Mouse (Mus musculus): ENCODE measurements around the gene Map4k2.
A peak's percentile ranks its signal among the peaks of the same experiment; 100 is the strongest.
"Not testable (repeated sequence)": the region's sequence is repeated elsewhere in the genome, so short reads cannot be mapped to it uniquely, and the experiment has no call there.

Gene Map4k2

DNA sequence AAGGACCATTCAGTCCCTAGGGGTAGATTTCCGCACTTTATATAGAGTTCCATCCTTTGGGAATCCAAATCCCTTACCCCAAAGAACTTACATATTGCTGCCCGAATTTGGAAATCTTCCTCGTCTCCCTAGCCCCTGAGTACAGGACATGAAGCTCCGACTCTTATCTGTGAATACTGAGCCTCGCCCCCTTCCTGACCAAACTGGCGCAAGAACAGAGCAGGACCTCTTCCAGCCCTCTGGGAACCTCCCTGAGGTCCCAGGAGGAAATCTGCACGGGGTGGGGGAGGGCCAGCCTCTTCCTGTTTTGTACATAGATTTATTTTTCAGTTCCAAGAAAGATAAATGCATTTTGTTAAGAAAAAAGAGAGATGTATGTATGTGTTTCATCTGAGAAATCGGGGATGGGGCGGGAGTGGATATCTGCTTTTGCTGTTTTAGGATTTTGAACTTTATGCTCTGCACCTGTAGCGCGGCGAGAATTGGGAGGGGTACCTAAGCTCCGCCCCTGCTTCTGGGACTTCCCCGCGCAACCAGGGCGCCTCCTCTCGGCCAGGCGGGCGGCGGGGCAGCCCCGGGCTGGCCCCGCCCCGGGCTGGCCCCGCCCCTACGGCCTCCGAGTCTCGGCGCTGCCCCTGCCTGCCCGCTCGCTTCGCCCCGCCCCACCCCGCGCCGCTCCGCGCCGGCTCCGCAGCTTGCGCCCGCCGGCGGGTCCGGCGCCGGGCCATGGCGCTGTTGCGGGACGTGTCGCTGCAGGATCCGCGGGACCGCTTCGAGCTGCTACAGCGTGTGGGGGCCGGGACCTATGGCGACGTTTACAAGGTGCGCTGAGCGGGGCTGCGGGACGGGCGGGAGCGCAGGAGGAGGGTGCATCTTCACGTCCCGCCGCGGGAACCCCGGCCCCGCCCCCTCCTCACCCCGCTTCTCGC is at the start of gene Map4k2:
Gene Map4k2, plus strand, starts transcription at position 612 of the 929 bp plus-strand sequence.
- DNase-seq (ENCODE audit: inconsistent ontology term), result peak; percentile 89

DNA sequence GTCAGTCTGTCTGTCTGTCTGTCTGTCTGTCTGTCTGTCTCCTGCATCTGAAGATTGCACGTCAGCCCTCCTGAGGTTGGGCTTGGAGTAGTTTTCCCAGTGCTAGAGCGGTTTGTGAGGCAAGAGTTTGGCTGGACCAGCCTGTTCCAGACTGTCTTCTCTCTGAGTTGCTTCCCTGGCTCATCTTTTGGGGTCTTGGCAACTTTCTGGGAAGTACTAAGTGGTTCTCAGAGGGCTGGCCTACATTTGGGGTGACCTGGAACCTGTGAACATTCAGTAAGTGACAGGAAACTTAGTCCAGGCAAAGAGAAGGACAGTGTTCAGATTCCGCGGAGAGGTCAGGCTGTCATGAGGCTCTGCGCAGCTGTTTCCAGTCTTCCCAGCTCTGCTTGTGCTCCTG is 48.7 kb upstream of the Map4k2 start:
- DNase-seq (ENCODE audit: inconsistent ontology term), result no peak

DNA sequence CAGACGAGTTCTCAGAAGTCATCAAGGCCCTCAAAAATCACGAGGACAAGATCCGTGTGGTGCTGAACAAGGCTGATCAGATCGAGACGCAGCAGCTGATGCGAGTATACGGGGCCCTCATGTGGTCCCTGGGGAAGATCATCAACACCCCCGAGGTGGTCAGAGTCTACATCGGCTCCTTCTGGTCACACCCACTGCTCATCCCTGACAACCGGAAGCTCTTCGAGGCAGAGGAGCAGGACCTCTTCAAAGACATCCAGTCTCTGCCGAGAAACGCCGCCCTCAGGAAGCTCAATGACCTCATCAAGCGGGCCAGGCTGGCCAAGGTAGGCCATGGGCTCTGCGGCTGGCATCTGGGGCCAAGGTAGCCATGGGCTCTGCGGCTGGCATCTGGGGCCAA is 46.6 kb upstream of the Map4k2 start:
- no peak for DNase-seq (ENCODE audit: inconsistent ontology term)

DNA sequence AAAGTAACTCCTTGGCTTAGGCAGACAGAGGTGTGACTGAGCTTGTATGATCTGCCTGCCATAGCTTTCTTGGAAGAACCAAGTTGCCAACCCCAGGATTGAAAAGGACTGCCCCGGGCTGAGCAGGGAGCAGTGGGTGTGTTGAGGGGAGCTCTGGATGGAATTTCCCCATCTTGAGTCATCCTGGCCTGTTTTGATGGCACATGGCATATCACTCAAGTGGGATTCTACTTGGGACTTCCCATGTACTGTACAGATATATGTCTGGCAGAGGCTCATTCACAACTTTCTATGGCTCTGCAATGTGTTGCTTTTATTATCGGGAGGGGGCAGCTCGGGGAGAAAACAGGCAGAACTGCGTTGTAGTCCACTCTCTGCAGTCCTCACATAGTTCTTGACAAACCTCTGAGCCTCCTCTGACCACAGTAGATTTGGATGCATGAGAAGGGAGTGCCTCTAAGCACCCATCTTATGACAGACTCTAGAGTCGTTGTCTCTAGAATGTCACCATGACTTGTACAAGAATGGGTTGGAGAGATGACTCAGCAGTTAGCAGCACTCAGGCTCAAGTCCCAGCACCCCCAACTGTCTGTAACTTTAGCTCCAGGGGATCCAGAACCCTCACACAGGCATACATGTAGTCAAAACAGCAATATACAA is 44.3 kb upstream of the Map4k2 start:
- peak; percentile 26 for DNase-seq (ENCODE audit: inconsistent ontology term)

DNA sequence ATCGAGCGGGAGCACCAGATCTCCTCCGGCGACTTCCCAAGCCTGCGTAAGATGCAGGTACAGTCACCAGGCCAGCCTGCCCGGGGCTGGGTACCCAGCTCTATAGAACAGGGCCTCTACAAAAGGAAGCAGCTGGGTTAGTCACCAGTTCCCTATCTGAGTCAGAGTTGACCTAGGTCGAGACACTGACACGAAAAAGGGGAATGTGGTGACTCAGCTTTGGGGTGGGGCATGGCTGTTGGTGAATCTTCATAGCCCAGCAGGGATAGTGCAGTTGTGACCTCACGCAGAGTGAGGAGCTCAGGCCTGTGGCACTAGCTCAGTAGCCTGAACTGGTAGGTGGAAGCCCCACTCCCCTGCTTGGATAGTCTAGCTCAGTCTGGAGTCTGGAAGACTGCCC is 43.3 kb upstream of the Map4k2 start:
- peak; percentile 93 for DNase-seq (ENCODE audit: inconsistent ontology term)

DNA sequence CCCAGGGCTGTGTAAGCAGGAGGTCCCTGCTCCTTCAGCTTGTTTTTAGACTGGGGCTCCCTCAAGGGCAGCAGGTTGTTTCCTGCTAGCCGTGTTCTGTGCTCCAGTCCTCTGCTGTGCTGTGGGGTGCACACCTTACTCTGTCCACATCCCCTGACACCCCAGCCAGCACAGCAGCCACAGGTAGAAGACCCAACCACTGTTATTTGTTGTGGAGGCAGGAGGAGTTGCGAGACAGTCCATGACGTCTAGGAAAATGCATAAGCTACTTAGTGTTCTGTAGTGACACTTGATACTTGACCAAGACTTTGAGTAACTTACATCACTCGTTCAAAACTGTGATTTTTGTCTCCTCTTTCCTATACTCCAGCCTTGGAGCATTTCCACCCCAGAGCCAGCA is 41.9 kb upstream of the Map4k2 start:
- no peak for DNase-seq (ENCODE audit: inconsistent ontology term)

DNA sequence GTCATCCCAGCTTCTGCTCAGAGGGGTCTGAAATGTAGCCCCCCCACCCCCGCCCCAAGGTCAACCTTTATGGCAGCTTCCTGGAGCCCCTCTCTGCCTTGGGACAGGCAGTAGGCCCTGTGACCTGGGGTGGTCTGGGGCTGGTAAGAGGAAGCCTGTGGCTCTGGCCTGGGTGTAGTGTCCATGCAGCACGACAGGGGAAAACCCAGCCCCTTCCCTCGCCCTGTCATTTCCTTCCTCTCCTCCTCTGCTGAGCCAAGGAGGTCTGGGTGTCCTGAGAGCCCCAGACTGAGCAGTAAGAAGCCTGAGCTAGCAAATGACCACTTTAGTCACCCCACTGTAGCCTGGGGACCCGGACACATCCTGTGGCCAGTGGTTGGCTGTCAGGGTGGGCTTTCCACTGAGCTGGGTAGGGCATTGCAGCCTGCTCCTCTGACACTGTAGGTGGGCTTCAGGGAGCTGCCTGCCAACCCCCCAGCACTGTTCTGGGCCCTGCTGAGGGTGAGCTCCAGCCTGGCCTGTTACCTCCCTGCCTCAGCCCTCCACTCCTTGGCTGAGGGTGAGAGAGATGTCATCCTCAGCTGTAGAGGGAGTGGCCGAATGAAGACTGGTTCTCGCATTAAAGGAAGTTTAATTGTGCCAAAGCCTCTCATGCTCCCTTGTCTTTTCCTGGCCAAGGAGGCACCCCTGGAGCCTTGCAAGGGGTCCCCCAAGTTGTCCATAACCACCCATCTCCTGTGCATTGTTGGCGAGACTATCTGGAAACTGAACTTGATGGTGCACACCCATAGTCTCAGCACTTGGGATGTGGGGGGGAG is 41.3 kb upstream of the Map4k2 start:
- no peak for DNase-seq (ENCODE audit: inconsistent ontology term)

DNA sequence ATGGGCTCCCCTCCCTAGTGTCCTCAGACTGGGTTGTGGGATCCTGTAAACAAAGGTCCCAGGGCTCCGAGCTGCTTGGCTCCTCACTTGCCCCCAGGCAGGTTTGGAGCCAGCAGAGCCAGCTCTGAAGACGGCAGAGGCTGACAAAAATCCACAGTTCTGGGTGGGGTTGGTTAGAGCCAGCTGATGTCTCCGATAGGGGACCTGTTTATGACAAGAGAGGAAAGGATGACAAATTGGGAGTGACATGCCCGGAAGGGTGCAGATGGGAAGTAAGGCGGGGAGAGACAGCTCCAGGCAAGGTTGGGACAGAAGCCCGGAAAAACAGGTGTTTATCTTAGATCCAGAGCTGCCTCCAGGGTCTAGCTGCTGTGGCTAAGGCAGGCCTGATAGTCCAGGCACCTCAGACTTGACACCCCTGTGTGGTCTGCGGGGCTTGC is 40.5 kb upstream of the Map4k2 start:
- no peak for DNase-seq (ENCODE audit: inconsistent ontology term)

DNA sequence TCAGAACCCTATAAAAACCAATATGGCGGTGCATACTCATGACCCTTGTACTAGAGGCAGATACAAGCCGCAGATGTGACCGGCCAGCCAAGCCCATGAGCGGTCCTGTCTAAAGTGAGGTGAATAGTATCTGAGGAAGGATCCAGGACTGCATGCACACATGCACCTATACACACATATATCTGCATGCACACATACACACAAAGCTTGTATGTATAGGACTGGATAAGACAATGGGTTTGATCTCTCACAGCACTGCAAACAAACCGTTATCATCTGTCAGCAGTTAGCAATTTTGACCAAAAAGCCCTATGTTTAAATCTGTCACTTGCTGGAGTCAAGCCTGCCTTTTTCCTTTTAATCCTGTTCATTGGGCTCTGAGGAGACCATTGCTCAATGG is 38.8 kb upstream of the Map4k2 start:
- no peak for DNase-seq (ENCODE audit: inconsistent ontology term)

DNA sequence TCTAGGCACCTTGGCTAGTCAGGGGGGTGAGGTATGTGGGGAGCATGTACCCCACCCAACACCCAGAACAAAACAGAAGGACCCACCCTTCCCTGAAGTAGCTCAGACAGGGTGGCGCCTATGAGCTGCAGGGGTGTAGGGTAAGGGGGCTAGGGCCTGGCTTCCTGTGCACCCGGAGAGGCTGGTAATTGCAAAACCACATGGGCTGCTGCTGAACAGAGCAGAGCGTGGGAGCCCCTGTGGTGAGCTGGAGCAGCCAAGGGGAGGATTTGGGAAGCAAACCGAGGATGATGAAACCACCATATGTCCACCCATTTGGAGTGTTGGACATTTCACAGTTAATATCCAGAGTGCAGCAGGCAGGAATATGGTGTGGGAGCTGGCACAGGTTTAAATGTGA is 38.4 kb upstream of the Map4k2 start:
- no peak for DNase-seq (ENCODE audit: inconsistent ontology term)

DNA sequence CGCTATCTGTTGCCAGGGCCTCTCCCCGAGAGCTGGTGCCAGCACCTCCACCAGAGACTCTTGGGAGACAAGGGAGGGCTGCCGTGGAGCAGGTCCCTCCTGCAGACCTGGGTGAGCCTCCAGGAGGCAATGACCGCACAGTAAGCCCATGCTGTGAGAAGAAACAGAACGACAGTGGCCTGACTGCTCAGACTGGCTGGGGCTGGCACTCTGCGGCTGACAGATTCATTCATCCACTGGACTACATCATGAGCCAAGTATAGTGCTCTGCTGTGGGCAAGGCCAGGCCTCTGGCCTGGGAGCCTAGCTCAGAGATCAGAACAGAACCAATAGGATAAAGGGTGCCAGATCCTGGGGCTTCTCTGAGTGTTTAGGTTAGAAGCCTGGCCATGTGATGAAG is 37.1 kb upstream of the Map4k2 start:
- no peak for DNase-seq (ENCODE audit: inconsistent ontology term)

DNA sequence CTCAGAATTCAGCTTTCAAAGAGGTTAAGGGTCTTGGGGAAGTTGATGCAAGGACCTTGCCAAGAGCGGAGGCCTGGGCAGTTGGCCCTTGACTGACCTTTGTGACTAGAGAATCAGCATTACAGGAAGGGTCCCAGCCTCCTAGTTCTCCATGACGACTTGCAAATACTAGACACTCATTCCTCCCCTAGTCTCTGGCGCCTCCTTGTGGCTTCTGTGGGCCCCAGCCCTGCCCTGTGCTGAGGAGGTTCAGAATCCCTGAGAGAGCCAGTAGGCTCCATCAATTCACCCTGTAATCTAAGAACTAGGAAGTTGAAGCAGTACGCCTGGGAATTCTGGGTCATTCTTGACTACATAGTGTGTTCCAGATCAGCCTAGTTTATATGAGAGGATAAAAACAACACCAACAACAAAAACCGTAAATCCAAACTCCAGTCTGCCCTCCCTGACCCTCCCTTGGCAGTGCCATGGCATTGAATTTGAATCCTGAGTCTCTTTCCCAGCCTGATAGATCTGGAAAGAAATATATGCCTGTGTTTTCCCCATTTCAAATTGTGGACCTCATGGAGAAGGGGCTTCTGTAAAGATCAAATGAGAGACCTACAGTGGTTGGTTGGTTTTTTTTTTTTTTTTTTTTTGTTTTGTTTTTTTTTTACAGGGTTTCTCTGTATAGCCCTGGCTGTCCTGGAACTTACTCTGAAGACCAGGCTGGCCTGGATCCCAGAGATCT is 36.0 kb upstream of the Map4k2 start:
- DNase-seq (ENCODE audit: inconsistent ontology term), result peak; percentile 92

DNA sequence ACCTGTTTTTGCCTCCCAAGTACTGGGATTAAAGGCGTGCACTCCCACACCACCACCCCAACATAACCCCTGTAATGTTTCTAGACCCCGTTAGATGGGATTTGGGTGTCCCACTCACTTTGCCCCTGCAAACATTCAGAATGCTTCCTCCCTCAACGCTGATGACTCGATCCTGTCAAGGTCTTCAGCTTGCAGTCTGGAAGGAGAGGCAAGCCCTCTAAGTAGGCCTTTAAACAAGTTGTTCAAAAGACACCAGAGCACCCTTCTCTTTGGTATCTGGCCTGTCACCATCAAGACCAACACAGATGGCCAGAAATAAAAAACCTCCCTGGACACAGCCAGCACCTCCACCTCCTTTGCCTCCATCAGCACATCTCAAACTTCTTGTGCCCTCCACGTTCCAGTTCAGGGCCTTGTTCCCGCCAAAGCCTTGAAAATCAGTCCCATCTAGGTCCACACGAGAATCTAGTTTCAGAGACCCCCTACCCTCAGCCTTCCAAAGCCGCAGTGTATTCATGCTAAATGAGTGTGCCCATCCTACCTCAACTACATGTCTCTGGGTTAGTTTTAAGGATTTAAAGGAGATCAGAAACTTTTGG is 35.3 kb upstream of the Map4k2 start:
- DNase-seq (ENCODE audit: inconsistent ontology term), result no peak

DNA sequence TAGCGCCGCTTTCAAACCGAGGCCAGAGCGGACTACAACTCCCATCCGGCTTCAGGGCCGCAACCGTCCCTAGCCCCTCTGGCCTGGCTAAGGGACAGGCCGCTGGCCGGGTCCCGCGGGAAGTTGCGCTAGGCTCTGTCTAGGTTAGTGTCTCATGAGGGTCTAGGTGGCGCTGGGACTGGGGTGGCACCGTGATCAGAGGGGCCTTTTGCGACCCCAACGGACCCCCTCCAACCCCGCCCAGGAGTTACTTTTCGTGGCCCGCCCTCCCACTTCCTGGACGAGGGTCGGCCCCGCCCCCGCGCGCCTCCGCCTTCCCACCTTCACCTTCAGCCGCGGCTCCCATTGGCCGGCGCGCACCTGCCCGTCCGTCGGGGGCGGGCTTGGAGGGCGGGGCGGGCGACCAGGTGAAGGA is 34.8 kb upstream of the Map4k2 start, which contains the start of gene Cdc42bpg:
Gene Cdc42bpg, plus strand, starts transcription at position 320 of the 415 bp plus-strand sequence.
- DNase-seq (ENCODE audit: inconsistent ontology term), result peak; percentile 90

DNA sequence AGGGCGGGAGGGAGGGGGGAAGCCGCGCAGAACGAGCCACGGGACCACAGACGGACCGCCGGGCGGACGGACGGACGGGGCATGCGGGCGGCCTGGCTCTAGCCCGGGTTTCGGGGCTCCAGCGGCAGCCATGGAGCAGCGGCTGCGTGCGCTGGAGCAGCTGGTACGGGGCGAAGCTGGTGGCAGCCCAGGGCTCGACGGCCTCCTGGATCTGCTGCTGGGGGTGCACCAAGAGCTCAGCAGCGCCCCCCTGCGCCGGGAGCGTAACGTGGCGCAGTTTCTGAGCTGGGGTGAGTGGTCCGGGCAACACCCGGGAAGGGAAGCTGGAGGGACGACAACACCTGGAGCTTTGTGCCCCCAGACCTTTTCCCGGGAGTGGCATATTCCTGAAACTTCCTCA is 34.3 kb upstream of the Map4k2 start:
- peak; percentile 87 for DNase-seq (ENCODE audit: inconsistent ontology term)

DNA sequence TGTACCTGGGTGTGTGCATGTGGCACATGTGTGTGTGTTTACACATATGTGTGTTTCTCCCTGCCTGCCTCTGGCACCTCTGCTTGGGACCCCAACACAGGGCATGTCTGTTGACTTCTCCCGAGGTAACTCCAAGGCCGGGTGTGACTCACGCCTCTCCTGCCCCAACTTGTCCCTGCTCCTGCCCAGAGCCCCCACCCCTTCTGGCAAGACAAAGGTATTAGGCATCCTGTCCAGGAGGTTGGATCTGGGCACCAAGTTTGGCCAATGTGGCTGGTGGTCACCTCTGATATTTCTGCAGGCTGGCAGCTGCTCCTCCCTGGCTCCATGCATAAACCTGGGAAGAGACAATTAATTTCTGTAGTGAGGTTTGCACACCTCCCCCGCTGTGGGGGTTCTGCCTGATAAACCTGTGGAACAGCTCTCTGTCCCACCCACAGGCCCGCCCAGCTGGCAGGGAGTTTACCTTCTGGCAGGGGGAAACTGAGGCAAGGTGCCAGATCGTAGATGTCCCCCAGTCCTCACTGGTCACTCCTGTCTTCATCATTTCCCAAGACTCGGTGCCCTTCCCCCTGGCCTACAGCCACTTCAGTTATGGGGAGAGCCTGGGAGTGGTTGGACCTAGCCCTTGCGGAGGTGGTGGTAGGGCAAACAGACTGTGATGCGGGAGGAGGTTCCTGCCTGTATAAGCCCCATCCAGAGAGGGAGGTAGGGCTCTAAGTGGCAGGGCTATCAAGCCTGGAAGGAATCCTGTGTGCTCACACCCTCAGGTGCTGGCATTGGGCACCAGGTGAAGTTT is 33.0 kb upstream of the Map4k2 start:
- DNase-seq (ENCODE audit: inconsistent ontology term), result peak; percentile 19

DNA sequence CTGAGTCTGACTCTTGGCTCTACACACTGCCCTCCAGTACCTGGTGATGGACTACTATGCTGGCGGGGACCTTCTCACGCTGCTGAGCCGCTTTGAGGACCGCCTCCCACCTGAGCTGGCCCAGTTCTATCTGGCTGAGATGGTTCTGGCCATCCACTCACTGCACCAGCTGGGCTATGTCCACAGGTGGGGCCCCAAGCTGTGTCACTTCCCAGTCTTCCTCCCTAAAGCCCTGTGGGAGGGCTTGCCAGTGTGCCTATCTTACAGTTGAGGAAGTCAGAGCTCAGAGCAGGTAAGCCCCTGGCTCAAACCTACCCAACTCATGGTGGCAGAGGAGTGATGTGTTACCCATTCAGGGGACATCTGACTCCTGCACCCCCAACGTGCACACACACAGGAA is 30.8 kb upstream of the Map4k2 start:
- DNase-seq (ENCODE audit: inconsistent ontology term), result no peak

DNA sequence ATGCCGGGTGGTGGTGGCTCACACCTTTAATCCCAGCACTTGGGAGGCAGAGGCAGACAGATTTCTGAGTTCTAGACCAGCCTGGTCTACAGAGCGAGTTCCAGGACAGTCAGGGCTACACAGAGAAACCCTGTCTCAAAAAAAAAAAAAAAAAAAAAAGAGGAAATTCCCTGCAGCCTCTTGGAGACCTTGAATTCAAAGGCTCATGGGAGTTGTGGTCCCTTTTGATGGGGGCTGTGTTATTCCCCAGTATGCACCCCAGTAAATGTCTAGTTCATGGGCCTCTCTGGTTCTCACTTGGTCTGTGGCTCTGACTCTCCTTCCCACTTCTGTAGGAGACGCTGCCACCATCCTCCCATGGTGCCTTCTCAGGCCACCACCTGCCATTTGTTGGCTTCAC is 29.2 kb upstream of the Map4k2 start:
- DNase-seq (ENCODE audit: inconsistent ontology term), result not testable (repeated sequence)

DNA sequence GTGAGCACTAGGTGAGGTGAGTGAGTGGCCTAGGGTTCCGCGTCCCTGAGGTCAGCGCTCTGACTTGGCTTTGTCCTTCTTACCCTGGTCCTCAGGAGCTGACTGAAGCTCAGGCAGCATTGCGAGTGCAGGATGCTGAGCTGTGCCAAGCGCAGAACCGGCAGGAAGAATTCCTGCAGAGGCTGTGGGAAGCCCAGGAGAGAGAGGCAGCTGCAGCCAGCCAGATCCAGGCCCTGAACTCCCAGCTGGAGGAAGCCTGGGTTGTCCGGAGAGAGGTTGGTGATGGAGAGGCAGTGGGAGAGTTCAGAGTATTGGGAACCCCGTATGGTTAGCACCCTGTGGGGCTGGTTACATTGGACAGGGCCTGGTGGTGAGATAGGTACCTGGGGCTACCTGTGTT is 27.1 kb upstream of the Map4k2 start:
- DNase-seq (ENCODE audit: inconsistent ontology term), result no peak

DNA sequence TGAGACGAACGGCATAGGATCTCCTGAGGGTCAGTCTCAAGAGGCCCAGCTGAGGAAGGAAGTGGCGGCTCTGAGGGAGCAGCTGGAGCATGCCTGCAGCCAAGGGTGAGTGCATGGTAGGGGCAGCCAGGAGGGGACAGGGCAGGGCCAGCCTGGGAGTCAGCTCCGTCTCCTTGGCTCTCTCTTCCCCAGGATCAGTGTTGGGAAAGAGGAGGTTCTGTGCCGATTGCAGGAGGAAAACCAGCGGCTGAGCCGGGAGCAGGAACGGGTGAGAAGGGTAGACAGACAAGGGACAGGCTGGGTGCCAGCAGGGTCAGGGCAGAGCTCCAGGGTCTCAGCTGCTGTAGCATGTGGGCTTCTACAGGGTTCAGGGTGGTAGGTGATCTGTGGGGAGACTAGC is 26.4 kb upstream of the Map4k2 start:
- DNase-seq (ENCODE audit: inconsistent ontology term), result no peak

All from Muller cell, postnatal 12 days (primary cell).